Mouse (Mus musculus): ENCODE measurements around the gene Sntg2. TPM values are rescaled to one million over a fixed set of nuclear protein-coding genes. Genes with fewer than 3 reads are reported as not detected.

Sntg2 gene
- polyA plus RNA-seq, 1 experiment from 2014 or later, result 3.8 TPM

GRCm38 (mm10) chr12:30258641-30259040 is 114.5 kb downstream of the Sntg2 start:
- H3K4me1 ChIP-seq (ENCODE audit: control insufficient read depth, insufficient read depth, low read length), result no peaks in the 10 kb centered on the region
- H3K27ac ChIP-seq (ENCODE audit: low read depth, low read length), result no peak overlapping the region
- no peak overlapping the region for H3K9ac ChIP-seq (ENCODE audit: low read depth, low read length)
- no peak overlapping the region for H3K4me3 ChIP-seq (ENCODE audit: low read depth, low read length)
- no peak for ATAC-seq (replicated peaks; ENCODE audit: insufficient number of reproducible peaks, low FRiP score, low TSS enrichment)
- no peaks in the 10 kb centered on the region for H3K27me3 ChIP-seq (ENCODE audit: control insufficient read depth, insufficient read depth, low read length)
- H3K4me2 ChIP-seq, result no peak overlapping the region
- no peaks in the 10 kb centered on the region for H3K36me3 ChIP-seq (ENCODE audit: control insufficient read depth, insufficient read depth, low read length)
- WGBS (ENCODE audit: insufficient replicate concordance), result 67% methylated on average over 2 of the region's 2 CpGs
- H3K9me3 ChIP-seq (replicated peaks; ENCODE audit: control insufficient read depth, low read length), result no peaks in the 10 kb centered on the region

- H3K9ac ChIP-seq (ENCODE audit: low read depth, low read length), result no peak overlapping the region
- ATAC-seq (replicated peaks; ENCODE audit: insufficient number of reproducible peaks, low FRiP score, low TSS enrichment), result no peak
- no peaks in the 10 kb centered on the region for H3K9me3 ChIP-seq (replicated peaks; ENCODE audit: control insufficient read depth, low read length)
- 86% methylated on average over 7 of the region's 7 CpGs for WGBS (ENCODE audit: insufficient replicate concordance)
- H3K4me3 ChIP-seq (ENCODE audit: low read depth, low read length), result no peak overlapping the region
- H3K27ac ChIP-seq (ENCODE audit: low read depth, low read length), result no peak overlapping the region
- no peaks in the 10 kb centered on the region for H3K4me1 ChIP-seq (ENCODE audit: control insufficient read depth, insufficient read depth, low read length)
- no peak overlapping the region for H3K4me2 ChIP-seq
- H3K27me3 ChIP-seq (ENCODE audit: control insufficient read depth, insufficient read depth, low read length), result no peaks in the 10 kb centered on the region
- H3K36me3 ChIP-seq (ENCODE audit: control insufficient read depth, insufficient read depth, low read length), result no peaks in the 10 kb centered on the region
Measured at GRCm38 (mm10) chr12:30257664-30258063, 115.5 kb downstream of the Sntg2 start.

- 76% methylated on average over 3 of the region's 3 CpGs for WGBS (ENCODE audit: insufficient replicate concordance)
- H3K4me3 ChIP-seq (ENCODE audit: low read depth, low read length), result no peak overlapping the region
- H3K27ac ChIP-seq (ENCODE audit: low read depth, low read length), result no peak overlapping the region
- no peaks in the 10 kb centered on the region for H3K4me1 ChIP-seq (ENCODE audit: control insufficient read depth, insufficient read depth, low read length)
- H3K9ac ChIP-seq (ENCODE audit: low read depth, low read length), result no peak overlapping the region
- no peak overlapping the region for H3K4me2 ChIP-seq
- no peaks in the 10 kb centered on the region for H3K36me3 ChIP-seq (ENCODE audit: control insufficient read depth, insufficient read depth, low read length)
- H3K9me3 ChIP-seq (replicated peaks; ENCODE audit: control insufficient read depth, low read length), result no peaks in the 10 kb centered on the region
- H3K27me3 ChIP-seq (ENCODE audit: control insufficient read depth, insufficient read depth, low read length), result no peaks in the 10 kb centered on the region
- no peak for ATAC-seq (replicated peaks; ENCODE audit: insufficient number of reproducible peaks, low FRiP score, low TSS enrichment)
Measured at GRCm38 (mm10) chr12:30256207-30256606, 117.0 kb downstream of the Sntg2 start.

GRCm38 (mm10) chr12:30254581-30254980 is 118.6 kb downstream of the Sntg2 start:
- Histone ChIP-seq H3K27ac (ENCODE audit: low read depth, low read length) (no peak overlapping the region), H3K4me2 (no peak overlapping the region), H3K9ac (ENCODE audit: low read depth, low read length) (no peak overlapping the region), H3K4me1 (ENCODE audit: control insufficient read depth, insufficient read depth, low read length) (no peaks in the 10 kb centered on the region), H3K27me3 (ENCODE audit: control insufficient read depth, insufficient read depth, low read length) (no peaks in the 10 kb centered on the region), H3K9me3 (replicated peaks; ENCODE audit: control insufficient read depth, low read length) (no peaks in the 10 kb centered on the region), H3K4me3 (ENCODE audit: low read depth, low read length) (no peak overlapping the region), H3K36me3 (ENCODE audit: control insufficient read depth, insufficient read depth, low read length) (no peaks in the 10 kb centered on the region)
- 83% methylated on average over 10 of the region's 10 CpGs for WGBS (ENCODE audit: insufficient replicate concordance)
- ATAC-seq (replicated peaks; ENCODE audit: insufficient number of reproducible peaks, low FRiP score, low TSS enrichment), result no peak

DNA sequence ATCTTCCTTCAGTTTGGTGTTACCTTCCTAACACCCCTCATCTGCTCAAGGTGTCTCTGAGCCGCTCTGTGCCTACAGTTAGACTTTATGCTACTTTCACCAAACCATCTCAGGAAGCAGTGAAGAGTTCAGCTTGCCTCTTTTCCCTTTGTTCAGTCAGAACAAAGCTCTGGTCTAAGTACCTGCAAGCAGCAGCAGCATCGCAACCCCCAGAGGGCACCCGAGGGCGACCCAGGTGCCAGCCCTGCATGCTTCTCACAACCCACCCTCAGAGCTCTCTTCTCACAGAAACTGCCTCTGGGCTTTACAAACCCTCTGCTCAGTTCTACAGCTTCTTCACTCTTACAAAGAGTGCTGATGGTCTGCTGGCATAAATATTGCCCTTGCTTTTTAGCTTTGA is 120.8 kb downstream of the Sntg2 start:
- H3K27ac ChIP-seq (ENCODE audit: low read depth, low read length), result no peak overlapping the region
- H3K36me3 ChIP-seq (ENCODE audit: control insufficient read depth, insufficient read depth, low read length), result no peaks in the 10 kb centered on the region
- no peak overlapping the region for H3K9ac ChIP-seq (ENCODE audit: low read depth, low read length)
- no peaks in the 10 kb centered on the region for H3K4me1 ChIP-seq (ENCODE audit: control insufficient read depth, insufficient read depth, low read length)
- no peak overlapping the region for H3K4me3 ChIP-seq (ENCODE audit: low read depth, low read length)
- no peak for ATAC-seq (replicated peaks; ENCODE audit: insufficient number of reproducible peaks, low FRiP score, low TSS enrichment)
- H3K4me2 ChIP-seq, result no peak overlapping the region
- no peaks in the 10 kb centered on the region for H3K27me3 ChIP-seq (ENCODE audit: control insufficient read depth, insufficient read depth, low read length)
- 88% methylated on average over 4 of the region's 4 CpGs for WGBS (ENCODE audit: insufficient replicate concordance)
- no peaks in the 10 kb centered on the region for H3K9me3 ChIP-seq (replicated peaks; ENCODE audit: control insufficient read depth, low read length)

GRCm38 (mm10) chr12:30251283-30251829 is 121.8 kb downstream of the Sntg2 start:
- H3K27ac ChIP-seq (ENCODE audit: low read depth, low read length), result no peak overlapping the region
- H3K4me2 ChIP-seq, result no peak overlapping the region
- no peak overlapping the region for H3K9ac ChIP-seq (ENCODE audit: low read depth, low read length)
- no peaks in the 10 kb centered on the region for H3K27me3 ChIP-seq (ENCODE audit: control insufficient read depth, insufficient read depth, low read length)
- ATAC-seq (replicated peaks; ENCODE audit: insufficient number of reproducible peaks, low FRiP score, low TSS enrichment), result no peak
- no peaks in the 10 kb centered on the region for H3K9me3 ChIP-seq (replicated peaks; ENCODE audit: control insufficient read depth, low read length)
- H3K4me1 ChIP-seq (ENCODE audit: control insufficient read depth, insufficient read depth, low read length), result no peaks in the 10 kb centered on the region
- H3K36me3 ChIP-seq (ENCODE audit: control insufficient read depth, insufficient read depth, low read length), result no peaks in the 10 kb centered on the region
- 79% methylated on average over 8 of the region's 8 CpGs for WGBS (ENCODE audit: insufficient replicate concordance)
- no peak overlapping the region for H3K4me3 ChIP-seq (ENCODE audit: low read depth, low read length)

GRCm38 (mm10) chr12:30249068-30249467 is 124.1 kb downstream of the Sntg2 start:
- H3K4me1 ChIP-seq (ENCODE audit: control insufficient read depth, insufficient read depth, low read length), result no peaks in the 10 kb centered on the region
- no peak overlapping the region for H3K4me2 ChIP-seq
- no peak for ATAC-seq (replicated peaks; ENCODE audit: insufficient number of reproducible peaks, low FRiP score, low TSS enrichment)
- no peak overlapping the region for H3K4me3 ChIP-seq (ENCODE audit: low read depth, low read length)
- H3K9ac ChIP-seq (ENCODE audit: low read depth, low read length), result no peak overlapping the region
- no peaks in the 10 kb centered on the region for H3K27me3 ChIP-seq (ENCODE audit: control insufficient read depth, insufficient read depth, low read length)
- H3K9me3 ChIP-seq (replicated peaks; ENCODE audit: control insufficient read depth, low read length), result no peaks in the 10 kb centered on the region
- H3K27ac ChIP-seq (ENCODE audit: low read depth, low read length), result no peak overlapping the region
- 86% methylated on average over 3 of the region's 3 CpGs for WGBS (ENCODE audit: insufficient replicate concordance)
- H3K36me3 ChIP-seq (ENCODE audit: control insufficient read depth, insufficient read depth, low read length), result no peaks in the 10 kb centered on the region

DNA sequence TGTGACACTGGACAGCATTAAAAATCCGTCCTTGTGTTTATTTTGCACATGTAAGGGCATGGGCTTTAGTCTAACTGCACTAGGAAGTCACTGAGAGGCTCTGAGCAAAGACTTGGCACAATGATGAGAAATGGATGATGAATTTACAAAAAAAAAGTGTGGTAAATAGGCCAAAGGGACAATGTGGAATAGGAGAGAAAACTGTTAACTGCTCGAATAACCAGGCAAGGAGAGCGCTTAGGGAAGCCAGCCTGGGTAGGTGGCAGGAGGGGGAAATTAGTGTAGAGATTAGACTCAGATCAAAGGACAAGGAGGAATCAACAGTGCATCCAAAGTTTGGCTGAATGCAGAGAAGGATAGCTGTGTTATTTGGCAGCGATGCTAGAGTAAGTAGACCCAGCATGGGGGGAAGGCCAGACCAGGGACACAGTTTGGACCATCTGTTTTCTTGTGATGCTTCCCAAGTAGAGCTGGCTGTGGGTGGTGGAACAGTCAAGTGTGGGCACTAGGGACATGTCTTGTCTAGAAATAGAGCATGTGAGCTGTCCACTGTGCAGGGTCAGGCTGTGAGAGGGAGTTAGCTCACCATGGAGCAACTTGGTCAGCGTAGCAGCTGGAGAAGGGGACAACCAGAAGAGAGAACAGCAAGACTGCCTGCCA is 126.8 kb downstream of the Sntg2 start:
- Histone ChIP-seq H3K9ac (ENCODE audit: low read depth, low read length) (no peak overlapping the region), H3K4me2 (no peak overlapping the region), H3K9me3 (replicated peaks; ENCODE audit: control insufficient read depth, low read length) (no peaks in the 10 kb centered on the region), H3K4me3 (ENCODE audit: low read depth, low read length) (no peak overlapping the region), H3K27ac (ENCODE audit: low read depth, low read length) (no peak overlapping the region), H3K36me3 (ENCODE audit: control insufficient read depth, insufficient read depth, low read length) (no peaks in the 10 kb centered on the region), H3K27me3 (ENCODE audit: control insufficient read depth, insufficient read depth, low read length) (no peaks in the 10 kb centered on the region), H3K4me1 (ENCODE audit: control insufficient read depth, insufficient read depth, low read length) (no peaks in the 10 kb centered on the region)
- WGBS (ENCODE audit: insufficient replicate concordance), result 68% methylated on average over 5 of the region's 5 CpGs
- ATAC-seq (replicated peaks; ENCODE audit: insufficient number of reproducible peaks, low FRiP score, low TSS enrichment), result no peak

- H3K27ac ChIP-seq (ENCODE audit: low read depth, low read length), result no peak overlapping the region
- H3K4me2 ChIP-seq, result no peak overlapping the region
- ATAC-seq (replicated peaks; ENCODE audit: insufficient number of reproducible peaks, low FRiP score, low TSS enrichment), result no peak
- H3K36me3 ChIP-seq (ENCODE audit: control insufficient read depth, insufficient read depth, low read length), result no peaks in the 10 kb centered on the region
- H3K9ac ChIP-seq (ENCODE audit: low read depth, low read length), result no peak overlapping the region
- 55% methylated on average over 2 of the region's 2 CpGs for WGBS (ENCODE audit: insufficient replicate concordance)
- no peaks in the 10 kb centered on the region for H3K9me3 ChIP-seq (replicated peaks; ENCODE audit: control insufficient read depth, low read length)
- no peak overlapping the region for H3K4me3 ChIP-seq (ENCODE audit: low read depth, low read length)
- no peaks in the 10 kb centered on the region for H3K27me3 ChIP-seq (ENCODE audit: control insufficient read depth, insufficient read depth, low read length)
- H3K4me1 ChIP-seq (ENCODE audit: control insufficient read depth, insufficient read depth, low read length), result no peaks in the 10 kb centered on the region
Measured at GRCm38 (mm10) chr12:30244194-30244593, 129.0 kb downstream of the Sntg2 start.

Data from heart, embryonic 11.5 days (tissue).